Mouse (Mus musculus) neutrophil, adult 5-6 weeks (primary cell): Measurements from ENCODE around the gene Tyw1. TPM values are rescaled to one million over a fixed set of nuclear protein-coding genes. Genes with fewer than 3 reads are reported as not detected.

Experiments
- ATAC-seq: fragments of 151-379, 151-347 bp; 2 replicates; pipeline ENCODE4 v1.8.0; 2017; ENCODE audit warnings: mild to moderate bottlenecking, moderate TSS enrichment; ENCODE audit not compliant: insufficient number of reproducible peaks, poor library complexity, low FRiP score, severe bottlenecking; ENCODE audit errors: extremely low read depth
- total RNA-seq: library from RNA; stranded (forward); fragments of 200-1000 nt; gene quantifications from 2 replicates; pipeline ENCODE4 v1.2.3, GENCODE M21; 2017

Gene Tyw1
- total RNA-seq, 1 experiment from 2014 or later, result 21.2 TPM

DNA sequence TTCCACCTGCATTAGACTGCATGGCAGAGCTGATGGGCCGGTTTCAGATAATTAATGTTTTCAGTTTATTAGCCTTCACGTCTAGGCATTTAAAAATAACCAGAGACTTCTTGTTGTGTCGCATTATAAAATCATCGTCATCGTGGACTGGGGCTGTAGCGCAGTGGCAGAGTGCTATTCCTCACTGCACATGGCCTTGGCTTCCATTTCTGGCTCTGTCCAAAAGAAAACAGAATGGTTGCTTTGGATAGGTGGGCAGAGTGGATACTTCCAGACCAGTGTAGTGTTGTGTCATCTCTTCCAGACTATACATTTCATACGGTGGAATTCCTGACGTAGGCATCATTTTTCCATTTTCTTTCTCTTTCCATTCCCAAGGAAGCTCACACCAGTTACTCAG lies 44.1 kb downstream of the Tyw1 start:
- ATAC-seq, result no peak

DNA sequence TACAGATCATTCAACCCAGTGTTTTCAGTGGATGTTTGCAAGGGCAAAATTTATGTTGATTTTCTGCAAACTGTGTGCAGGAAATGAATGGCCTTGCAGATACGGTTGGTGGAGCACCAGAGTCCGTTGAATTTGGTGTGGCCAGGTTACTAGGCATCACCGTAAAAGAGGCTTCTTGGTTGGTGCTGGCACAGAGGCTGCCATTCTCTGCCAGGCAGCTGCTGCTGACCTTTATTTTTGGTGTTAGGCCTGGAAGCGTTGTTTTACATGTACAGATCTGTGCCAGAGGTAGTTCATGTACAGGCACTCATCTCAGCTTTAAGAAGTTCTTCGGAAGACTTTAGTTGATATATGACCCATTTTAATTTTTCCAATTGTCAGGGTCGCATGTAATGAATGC lies 48.2 kb downstream of the Tyw1 start:
- ATAC-seq, result no peak

DNA sequence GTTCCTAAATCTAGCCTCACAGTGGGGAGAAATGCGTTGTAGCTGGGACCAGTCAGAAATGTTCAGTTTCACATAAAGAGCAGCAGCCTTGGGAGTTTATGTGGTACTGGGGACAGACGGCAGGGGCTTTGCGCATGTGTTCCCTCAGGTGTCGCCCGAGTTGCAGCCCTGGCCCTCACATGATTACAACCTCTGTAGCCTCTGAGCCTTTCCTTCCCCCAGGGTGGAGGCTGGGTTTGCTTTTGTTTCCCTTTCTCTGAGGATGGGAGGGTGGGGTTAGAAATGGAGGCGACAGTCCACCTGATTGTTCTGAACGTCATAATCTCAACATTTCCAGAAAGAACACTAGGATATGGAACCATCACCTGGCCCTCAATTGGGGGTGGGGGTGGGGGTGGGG lies 52.5 kb downstream of the Tyw1 start:
- no peak for ATAC-seq

DNA sequence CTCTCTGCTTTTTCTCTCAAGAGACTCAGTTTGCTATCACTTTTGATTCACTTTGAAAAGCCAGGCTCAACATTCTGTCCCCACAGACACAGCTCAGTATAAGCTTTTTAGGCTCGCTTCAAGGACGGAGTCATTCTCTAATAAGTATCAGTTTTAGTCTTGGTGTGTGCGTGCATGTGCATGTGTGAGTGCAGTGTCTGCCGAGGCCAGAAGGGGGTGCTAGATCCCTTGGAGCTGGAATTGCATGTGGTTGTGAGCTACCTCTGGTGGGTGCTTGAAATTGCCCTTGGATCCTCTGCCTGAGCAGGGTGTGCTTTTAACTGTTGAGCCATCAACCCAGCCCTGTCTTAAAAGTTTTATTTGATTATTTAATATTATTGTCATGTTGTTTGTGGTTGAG lies 54.7 kb downstream of the Tyw1 start:
- ATAC-seq, result no peak

DNA sequence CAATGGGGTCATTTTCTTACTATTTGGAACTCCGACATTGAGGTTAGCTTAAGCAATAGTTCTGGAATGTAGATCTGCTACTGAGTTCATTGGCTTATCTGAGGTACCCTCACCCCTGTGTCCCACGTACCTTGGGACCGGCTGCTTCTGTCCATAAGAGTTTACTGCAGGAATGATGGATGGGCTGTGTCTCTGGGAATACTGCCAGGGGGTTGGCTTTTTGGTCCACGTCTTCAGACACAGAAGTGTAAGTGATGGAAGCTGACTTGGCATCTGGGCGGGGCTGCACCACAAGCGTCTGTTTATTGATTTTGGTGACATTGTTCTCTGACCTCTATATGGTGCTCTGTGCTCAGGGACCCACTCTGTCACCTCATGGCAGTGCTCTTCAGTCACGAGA lies 55.4 kb downstream of the Tyw1 start:
- no peak for ATAC-seq

DNA sequence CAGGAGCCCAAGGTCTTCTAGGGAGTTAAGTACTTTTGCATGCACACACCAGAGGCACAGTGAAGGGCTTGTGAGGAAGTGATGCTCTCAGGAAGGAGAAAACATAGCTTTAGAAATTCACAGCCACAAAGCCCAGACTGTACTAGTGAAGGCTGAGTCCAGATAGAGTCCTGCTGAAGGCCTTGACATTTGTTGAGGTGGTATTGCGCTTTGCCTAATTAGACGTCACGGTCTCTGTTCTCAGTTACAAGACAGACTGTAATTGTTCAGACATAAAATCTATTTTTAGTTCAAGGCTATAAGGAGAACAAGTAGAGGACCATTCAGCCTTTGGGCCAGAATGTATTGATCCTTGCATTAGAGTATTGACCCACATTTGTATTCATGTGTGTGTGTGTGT lies 58.1 kb downstream of the Tyw1 start:
- no peak for ATAC-seq

DNA sequence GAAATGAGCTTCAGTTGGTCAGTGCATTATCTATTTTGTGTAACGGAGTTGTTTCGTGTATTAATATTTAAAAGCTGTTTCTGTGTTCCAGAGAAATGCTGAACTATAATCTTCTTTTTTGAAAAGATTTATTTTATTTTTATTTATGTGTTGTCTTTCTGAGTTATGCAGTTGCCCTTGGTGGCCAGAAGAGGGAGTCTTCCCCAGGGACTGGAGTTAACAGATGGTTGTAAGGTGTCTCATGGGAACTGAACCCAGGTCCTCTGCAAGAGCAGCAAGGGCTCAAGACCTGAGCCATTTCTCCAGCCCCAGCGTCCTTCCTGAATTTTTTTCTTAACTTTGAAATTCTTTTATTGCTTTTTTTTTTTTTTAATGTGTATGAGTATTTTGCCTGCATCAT lies 59.5 kb downstream of the Tyw1 start:
- no peak for ATAC-seq

DNA sequence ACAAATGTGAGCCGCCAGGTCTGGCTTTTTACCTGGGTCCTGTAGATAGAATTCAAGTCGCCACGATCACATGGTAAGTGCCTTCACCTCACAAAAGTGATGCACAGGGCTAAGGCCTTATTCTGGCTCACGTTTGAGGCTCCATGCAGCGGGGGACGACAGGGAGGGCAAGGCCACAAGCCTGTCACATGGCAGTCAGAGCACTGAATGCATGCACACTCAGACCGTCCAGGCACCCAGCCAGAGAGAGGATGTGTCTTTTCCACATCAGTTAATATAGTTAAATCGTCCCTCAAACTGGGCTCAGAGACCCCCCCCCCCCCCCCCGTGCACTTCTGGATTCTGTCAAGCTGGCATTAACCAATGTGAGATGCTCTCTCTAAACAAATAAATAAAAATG lies 60.9 kb downstream of the Tyw1 start:
- no peak for ATAC-seq

DNA sequence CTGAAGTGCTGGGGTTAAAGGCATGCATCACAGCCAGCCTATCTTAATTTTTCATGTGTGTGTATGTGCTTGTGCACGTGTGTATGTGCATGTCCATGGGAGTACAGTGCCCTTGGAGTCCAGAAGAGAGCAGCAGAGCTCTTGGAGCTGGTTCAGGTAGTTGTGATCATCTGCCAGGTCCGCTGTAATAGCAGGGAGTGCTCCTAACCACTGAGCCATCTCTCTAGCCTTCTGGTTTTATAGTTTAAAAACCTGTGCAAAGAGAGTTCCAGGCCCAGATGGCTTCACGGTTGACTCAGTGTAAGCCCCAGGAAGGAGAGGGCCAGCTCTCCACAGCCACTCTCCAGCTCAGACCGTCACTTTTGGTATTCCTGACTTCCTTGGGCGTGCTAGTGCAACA lies 64.4 kb downstream of the Tyw1 start:
- no peak for ATAC-seq

DNA sequence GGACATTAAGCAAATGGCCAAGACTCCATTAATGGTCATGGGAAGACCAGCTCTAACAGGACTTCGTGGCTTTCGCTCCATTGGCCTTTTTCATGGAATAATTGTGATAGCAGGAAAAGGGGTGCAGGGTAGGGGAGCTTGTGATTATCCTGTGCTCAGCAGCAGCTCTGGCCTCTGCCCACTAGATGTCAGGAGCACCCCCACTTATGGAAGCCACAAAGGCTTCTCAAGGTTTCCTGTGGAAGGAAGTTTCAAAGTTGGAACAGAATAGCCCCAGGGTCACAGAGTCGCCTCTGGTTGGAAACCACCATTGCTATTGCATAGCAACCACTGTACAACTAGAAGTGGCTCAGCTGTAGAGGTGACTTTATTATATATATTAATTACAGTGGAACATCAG lies 65.1 kb downstream of the Tyw1 start:
- ATAC-seq, result no peak

DNA sequence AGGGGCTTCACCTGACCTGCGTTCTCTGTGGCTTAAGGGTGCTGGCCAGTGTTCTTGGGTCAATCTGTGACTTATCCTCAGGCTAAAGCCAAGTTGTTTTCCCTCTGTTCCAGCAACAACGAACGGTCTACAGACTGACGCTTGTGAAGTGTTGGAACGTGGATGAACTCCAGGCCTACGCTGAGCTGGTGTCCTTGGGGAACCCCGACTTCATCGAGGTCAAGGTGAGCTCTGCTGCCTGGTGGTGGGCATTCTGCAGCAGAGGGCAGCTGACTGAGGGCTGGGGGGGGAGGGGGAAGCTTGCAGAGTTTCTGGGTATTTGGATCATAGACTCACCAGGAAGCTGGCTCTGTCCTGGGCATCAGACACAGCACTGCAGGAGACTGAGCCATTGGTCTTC lies 70.1 kb downstream of the Tyw1 start:
- ATAC-seq, result no peak

DNA sequence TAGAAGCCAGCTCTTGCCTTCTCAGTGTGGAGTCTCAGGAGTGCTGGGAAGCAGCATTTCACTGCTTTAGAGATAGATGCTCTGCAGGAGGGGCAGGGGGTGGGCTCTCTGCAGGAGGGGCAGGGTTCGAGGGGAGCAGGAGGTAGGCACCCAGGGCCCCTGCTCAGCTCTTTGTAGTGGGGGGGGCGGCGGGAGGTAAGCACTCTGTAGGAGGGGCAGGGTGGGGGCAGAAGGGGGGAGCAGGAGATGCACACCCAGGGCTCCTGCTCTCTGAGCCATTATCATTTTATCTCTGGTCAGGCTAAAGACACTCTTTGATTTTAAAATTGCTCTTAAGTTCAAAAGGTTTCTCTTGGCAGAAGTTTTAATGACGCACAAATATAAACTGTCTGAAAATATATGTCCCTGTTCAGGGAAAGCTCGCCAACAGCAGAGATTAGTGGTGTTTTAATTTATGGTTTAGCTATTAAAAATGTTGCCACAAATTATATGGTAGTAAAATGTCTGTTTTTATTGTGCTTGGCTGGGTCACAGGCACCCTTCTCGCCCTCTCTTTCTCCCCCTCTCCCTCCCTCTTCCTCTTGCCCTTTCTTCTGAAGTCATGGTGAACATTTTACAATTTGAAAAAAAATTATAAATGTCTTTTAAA lies 72.3 kb downstream of the Tyw1 start:
- ATAC-seq, result no peak

DNA sequence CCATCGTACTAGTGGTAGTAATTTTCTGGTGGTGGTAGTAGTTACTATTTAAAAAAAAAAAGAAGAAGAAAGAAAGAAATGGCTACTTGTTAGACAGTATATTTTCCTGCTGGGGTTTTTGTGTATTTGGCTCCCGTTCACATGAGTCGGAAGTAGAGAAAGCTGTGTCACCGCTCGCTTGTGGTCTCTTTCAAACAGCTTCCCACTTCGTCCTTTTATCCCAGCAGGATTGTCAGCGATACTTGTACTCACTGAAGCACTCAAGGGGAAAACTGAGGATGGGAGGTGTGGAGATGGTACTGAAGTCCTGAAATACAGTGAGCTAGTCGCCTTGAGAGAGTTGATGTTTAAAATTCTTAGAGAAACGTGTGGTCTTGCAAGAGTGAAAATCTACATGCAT lies 72.9 kb downstream of the Tyw1 start:
- ATAC-seq, result no peak

DNA sequence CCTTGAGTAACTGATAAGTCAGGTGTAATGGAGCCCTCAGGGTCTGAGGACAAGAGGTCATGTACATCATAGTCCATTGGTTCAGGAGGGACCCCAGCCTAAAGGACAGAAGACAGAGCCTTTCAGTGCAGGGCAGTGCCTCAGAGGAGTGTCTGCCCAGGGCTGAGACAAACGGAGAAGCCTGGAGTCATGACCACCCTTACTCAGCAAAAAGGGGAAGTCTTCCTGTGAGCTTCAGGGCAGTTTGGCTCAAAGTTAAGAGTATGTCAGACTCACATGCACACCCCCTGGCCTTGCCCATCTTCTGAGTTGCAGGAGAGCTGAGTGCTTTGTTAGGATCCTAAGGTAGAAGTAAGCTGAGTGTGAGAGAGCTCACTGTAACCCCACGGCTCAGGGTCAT lies 74.5 kb downstream of the Tyw1 start:
- no peak for ATAC-seq

DNA sequence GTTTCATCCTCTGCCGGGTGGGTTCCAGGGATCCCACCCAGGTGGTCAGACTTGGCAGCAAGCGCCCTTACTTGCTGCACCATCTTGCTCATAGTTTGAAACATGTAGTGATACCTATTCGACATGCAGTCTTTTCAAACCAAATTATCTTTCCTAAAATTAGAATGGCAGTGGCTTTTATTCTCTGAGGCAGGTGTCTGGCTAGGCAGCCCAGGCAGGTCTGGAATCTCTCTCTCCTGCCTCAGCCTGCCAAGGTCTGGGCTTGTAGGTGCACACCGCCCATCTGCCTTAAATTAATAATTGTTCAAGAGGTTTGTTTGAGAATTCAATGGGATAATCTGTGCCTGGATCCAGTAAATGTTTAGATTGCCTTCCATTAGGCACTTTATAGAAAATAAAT lies 75.4 kb downstream of the Tyw1 start:
- no peak for ATAC-seq

DNA sequence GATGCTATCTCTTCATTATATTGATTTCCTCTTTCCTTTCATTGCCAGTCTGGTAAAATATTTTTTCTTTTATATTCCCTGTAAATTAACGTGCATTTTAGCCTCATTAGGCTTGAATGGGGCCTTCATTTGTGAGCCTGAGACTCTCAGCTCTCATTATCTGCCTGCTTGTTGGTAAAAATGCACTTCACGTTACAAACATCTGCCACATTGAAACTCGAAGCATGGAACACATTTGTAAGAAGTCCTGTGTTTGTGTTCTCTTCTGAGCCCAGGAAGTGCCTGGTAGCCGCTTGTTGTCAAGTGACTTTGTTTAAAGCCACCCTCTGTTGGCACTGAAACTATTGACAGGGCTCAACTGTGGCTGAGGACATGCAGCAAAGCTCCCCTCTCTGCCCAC lies 75.8 kb downstream of the Tyw1 start:
- no peak for ATAC-seq

DNA sequence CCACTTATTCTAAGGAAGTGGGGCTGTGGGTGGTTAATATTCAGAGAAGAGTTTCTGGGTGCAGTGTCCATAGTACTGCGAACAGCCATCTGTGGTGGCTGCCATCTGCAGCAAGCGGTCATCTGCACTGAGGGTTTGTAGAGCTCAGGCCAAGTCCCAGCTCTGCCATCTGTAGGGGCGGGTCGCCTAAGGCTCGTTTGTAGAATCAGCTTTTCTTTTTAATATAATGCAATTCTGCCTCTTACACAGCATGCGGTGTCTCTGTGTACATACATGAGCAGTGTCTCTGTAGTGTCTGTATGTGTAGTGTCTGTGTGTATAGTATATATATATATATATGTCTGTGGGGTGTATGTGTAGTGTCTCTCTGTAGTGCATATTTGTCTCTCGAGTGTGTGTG lies 78.1 kb downstream of the Tyw1 start:
- no peak for ATAC-seq

DNA sequence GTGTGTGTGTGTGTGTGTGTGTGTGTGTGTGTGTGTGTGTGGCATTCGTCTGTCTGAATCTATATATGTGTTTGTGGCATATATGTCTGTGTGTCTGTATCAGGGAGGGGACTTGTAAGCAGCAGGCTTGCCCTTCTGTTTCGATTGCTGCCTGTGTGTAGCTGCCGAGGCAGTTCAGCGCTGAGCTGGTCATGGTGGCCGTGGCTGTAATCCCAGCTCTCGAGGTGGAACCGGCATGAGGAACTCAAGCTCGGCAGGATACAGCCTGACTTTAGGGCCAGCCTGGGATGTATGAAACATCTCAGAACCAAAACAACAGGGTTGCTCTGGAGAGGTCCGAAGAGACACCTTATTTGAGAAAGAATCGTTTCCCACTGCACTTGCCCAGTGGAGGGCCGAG lies 78.6 kb downstream of the Tyw1 start:
- no peak for ATAC-seq

DNA sequence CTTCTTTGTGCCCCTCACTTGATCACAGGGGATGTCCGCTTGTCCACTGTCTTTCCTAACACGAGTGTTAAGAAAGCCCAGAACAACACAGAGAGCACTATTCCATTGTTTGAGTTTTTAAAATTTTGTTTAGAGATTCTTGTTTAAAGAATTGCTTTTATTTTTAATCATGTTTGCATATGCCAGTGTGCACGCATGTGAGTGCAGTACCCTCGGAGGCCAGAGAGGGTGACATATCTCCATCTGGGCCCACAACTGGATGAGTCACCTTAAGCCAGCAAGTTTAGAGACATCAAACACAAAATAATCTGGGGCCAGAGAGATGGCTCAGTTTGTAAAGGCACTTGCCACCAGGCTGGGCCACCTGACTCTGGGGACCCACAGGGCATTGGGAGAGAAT lies 80.0 kb downstream of the Tyw1 start:
- ATAC-seq, result no peak

DNA sequence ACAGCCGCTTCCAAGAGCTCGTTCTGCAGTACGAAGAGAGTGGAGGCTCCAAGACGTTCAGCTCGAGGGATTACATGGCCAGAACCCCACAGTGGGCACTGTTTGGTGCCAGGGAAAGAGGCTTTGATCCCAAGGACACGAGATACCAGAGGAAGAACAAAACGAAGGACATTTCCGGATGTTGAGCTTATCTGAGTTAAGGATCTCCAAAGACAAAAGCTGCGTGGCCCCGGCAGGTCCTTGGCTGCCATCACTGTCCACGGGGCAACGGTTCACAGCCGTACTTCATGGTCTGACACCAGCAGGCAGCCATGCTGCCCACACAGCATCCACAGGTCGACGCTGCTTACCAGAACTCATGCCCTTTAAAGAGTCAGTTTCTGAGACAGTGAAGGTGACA lies 85.2 kb downstream of the Tyw1 start:
- no peak for ATAC-seq

DNA sequence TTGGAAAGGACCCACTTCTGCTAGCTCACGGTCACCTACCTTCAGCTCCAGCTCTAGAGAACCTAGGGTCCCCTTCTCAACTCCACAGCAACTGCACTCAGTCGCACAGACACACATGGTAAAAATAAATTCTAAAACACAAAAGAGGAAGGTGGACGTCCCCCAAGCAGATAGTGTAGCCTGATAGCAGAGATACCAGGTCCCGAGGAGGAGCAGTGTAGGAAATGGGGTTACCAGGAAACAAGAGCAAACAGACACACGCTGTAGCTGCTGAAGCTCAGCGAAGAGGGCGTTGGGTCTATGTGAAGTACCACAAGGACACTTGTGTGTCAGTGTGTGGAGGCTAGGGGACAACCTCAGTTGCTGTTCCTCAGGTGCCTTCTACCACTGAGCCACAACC lies 89.6 kb downstream of the Tyw1 start:
- no peak for ATAC-seq

DNA sequence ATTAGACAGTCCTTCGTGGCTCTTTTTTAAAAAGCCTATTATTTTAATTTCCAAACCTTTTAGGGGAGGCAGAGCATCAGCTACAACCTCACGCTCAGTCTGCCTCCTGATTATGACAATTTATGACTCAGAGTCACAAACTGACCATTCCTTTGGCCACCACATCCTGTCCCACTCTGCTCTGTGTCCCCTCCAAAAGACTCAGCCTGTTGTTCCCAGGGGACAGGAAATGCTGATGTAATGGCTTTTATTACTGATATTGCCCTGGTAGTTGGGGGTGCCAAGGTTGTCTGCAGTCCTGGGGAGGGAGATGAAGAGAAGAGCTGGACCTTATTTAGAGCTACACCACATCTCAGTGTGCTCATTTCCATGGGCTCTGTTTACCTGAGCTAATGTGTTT lies 90.5 kb downstream of the Tyw1 start:
- ATAC-seq, result no peak
